Mouse (Mus musculus) megakaryocyte-erythroid progenitor cell, adult 5-6 weeks (primary cell): Measurements from ENCODE around the gene Slc29a3. TPM values are rescaled to one million over a fixed set of nuclear protein-coding genes. Genes with fewer than 3 reads are reported as not detected.
"Not testable (repeated sequence)": the region's sequence is repeated elsewhere in the genome, so short reads cannot be mapped to it uniquely, and the experiment has no call there.

Source experiments
- ATAC-seq: replicated peaks from 2 replicates; pipeline ENCODE4 v1.8.0; 2016; ENCODE audit warnings: mild to moderate bottlenecking, inconsistent platforms; ENCODE audit not compliant: severe bottlenecking, poor library complexity, low FRiP score, low TSS enrichment
- total RNA-seq, 2 experiments: library from RNA; stranded (forward) in 1 of 2; stranded (reverse) in 1 of 2; fragments of 200-1000, 215-1000 nt in 1 of 2; fragments of >200 nt in 1 of 2; fragmentation: Nextera tagmentation in 1 of 2; gene quantifications; 2 replicates each; pipeline ENCODE4 v1.2.3; 2014 to 2017

Gene Slc29a3
- total RNA-seq, 2 experiments from 2014 or later = 6.2 to 12.6 TPM

DNA sequence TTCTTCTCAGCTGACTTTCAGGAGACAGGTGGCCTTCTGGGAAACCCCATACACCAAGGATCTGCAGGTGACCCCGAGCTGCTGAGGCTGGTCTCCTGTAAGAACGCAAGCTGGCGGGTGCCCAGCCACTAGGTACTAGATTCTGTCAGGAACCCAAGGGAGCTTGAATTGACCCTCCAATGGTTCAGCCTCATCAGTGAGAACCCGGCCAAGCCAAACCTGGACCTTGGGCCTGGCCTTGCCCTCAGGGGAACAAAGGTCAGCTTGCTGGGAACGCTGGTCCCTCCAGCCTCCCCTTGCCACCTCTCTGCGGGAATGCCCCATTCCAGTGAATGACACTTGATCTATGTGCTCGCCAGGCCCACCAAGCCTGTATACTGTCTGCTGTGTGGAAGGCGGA lies 19.1 kb downstream of the Slc29a3 start:
- ATAC-seq = no peak

DNA sequence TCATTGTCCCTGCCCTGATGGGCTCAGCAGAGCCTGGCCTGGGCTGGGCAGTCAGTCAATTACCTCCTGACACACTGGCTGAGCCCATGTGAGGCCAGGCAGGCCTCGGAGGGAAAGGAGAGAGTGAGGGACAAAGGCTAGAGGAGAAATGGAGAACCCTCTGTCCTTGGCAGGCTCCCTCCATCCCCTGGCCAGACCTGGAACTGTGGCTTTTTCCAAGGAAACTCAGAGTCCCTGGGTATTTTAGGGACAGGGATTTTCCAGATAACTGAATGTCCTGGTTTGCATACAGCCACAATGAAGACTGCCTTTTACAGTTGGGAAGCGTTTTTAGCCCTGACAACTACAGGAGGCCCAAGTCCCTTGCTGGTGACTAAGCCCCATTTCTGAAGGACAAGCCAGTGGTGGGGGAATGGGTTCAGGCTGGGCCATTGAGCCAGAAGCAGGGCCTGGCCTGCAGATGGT lies 20.2 kb downstream of the Slc29a3 start:
- no peak for ATAC-seq

DNA sequence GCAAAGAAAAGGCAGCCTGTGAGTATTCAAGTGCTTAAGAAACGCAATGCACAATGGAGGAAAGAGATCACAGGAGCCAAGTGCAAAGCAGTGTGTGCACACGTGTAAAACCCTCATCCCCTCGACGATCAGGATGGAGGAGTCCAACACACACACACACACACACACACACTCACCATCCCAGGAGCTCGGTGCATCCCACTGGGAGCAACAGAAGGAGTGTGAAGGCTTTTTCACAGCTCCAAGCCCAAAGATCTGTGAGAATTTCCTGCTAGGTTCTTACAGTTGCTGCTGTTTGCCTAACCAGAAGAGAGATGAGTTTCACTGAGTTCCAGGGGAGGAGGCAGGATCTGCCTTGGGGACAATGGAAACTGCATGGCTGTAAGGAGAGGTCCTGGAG lies 20.9 kb downstream of the Slc29a3 start:
- ATAC-seq = no peak

DNA sequence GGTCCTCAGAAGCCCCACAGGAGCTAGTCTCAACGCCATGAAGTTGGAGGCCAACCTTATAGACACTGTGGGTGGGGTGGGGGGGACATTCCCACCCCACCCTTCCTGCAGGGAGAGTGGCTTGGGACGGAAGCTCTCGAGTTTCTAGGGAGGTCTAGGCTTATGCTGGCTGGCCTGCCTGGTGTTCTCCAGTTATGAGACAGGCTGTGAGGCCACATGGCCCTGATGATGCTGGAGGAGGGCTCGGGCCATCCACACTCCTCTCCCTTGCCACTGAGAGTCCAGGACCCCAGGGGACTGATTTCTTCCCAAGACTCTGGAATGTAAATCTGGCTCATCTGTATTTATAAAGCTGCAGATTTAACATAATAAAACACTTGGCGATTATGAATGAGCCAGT lies 25.3 kb downstream of the Slc29a3 start:
- no peak for ATAC-seq

DNA sequence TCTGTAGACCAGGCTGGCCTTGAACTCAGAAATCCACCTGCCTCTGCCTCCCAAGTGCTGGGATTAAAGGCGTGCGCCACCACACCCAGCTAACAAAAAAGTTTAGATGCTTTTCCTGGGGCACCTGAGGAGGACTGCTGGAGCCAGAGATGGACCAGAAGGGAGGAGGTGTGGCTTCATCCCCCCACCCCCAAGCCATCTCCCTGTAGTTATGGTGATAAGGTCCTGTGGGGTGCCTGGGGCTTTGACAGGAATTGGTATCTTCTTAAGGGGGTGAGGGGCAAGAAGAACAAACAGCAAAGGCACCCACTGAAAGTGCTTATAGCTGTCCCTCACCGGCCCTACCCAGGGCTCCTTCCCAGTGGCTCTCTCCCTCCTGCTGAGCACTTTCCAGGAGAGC lies 25.7 kb downstream of the Slc29a3 start:
- no peak for ATAC-seq

DNA sequence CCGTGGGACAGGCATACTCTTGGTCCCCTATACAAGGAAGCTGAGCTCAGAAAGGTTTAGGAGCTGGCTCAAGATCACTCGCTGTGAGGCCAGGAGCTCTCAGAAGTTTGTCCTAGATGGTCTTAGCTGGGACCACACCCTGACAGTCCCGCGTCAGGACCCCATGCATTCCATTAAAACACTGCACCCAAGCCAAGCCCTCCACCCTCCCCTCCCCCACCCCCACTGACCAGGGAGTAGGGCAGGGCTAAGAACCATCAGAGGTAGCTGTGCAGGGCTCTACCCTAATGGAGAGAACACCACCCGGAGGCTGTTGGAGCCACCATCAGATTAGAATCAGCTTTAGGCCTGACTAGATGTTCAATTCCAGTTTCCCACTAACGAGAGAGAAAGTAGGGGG lies 28.1 kb downstream of the Slc29a3 start:
- no peak for ATAC-seq

DNA sequence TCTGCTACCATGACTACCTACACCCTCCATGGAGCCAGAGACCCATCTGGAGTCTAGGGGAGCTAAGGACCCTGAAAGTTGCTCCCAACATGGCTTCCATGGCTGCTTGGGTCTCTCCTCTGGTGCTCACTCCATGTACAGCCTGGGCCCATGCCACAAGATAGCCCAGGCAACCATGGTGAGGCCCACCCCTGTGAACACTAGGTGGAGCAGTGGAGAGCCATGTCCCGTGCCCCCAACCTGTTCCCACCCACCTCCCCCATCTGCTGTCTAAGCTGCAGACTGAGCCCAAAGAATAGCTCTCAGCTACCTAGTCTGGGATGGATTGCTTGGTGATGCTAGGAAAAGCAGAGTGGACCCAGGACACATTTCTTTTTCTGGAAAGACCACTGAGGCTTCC lies 29.2 kb downstream of the Slc29a3 start:
- no peak for ATAC-seq

DNA sequence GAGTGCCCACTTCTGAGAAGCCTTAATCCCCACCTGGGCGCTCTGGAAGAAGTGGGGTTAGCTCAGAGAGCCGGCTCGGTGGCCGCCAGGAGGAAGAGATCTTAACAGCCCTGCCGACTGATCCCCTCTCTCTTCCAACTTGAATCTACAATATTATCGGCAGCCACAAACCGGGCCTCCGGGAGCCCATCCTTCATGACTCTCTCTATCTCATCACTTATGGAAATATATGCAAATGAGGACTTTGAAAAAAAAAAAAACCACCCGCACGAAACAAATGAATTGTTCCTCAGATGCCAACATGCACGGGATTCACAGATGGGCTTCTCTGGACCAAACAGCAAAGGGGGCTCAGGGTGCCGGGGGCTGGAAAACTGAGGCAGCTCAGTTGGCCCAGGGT lies 31.0 kb downstream of the Slc29a3 start:
- ATAC-seq = no peak

DNA sequence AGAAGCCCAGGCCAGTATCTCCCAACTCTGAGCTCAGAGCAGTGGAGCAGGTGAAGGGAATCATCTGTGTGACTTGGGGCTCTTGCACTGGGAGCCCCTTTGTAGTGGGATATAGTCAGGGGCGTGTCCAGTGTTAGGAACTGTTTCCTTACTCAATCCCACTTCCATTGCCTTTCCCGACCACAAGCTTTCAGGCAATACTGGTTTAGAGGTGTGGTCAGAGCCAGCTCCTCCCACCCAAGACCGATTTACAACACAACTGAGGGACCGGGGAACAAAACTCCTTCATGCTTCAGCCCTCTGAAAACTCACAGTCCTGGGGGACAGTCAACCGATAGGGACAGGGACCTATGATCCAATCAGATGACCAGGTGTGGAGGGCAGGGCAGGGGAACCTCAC lies 32.1 kb downstream of the Slc29a3 start:
- no peak for ATAC-seq

DNA sequence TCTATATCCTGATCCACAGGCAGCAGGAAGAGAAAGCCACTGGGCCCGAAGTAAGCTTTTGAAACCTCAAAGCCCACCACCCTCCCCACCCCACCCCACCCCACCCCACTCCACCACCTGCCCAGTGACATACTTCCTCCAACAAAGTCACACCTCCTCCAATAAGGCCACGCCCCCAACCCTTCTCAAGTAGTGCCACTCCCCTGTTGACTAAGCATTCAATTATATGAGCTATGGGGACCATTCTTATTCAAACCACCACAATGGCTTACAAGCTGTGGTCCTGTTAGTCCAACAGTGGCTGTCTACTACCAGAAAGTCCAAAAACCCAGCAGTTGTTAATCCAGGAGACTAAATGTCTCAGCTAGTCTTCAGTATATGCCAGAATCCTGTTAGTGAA lies 34.1 kb downstream of the Slc29a3 start:
- ATAC-seq = no peak

DNA sequence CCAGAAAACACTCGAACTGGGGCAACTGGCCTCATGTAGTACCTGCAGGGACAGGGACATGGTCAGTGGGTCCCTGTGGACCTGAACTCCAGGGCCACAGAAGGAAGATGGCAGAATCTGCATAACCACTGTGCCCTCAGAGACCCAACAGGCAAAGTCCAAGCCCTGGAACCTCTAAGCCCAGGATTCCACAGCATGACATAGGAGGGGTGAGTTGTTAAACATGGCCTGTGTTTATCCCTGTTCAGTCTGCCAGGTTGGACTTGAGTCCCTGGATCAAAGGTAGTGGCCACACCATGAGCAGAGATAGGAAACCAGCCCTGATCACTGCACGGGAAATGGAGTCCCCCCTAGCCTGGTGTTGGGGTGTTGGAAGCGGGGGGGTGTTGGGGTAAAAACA lies 36.1 kb downstream of the Slc29a3 start:
- ATAC-seq = no peak

DNA sequence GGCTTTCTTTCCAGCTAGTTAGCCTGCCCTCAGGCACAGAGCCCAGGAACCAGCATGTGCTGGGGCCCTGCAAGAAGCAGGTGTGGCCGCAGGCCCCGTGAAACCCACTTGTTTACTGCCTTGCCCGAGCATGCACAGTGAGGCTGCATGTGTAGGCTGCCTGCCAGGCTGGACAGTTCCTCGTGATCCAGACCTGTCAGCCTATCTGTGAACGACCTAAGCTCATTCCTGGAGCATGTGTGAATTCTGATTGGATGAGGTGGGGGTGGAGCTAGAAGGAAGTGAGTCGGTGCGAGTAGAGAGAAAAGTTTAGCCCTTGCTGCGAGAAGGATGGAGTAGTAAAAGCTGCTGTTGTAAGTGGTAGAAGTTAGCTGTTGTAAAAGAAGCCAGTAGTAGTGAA lies 40.3 kb downstream of the Slc29a3 start:
- ATAC-seq = not testable (repeated sequence)

DNA sequence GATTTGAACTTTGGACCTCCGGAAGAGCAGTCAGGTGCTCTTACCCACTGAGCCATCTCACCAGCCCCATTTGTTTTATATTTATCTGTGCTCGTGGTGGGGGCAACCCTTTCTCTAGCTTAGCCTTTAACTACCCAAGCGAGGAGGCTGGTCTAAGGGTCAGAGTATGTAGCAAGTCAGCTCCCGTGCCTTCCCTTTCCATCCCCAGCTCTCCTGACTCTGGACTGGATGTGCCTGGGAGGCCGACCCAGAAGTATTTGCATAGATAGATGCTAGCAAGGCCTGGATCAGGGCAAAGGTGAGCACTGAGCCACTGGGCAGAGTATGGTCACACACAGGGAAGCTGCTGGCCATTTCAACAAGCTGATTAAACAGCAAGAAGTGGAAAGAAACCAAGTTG lies 43.8 kb downstream of the Slc29a3 start:
- no peak for ATAC-seq

DNA sequence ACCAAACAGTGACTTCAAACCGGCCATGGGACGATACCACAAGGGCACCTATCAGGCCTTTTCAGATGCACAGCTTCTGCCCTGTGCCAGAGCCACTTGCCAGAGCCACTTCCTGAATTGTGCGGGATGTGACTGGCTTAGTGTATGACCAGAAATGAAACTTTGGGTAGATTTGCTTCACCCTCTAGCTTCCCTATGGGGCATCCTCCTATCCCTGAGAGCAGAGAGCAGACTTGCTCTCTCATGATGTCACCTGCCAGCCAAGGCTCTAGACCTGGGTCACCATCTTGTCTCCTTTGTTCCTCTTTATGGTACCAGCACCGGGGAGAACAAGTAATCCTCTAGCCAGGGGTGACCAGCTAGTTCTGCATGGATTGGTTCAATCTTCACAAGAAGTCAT lies 46.3 kb downstream of the Slc29a3 start:
- 0 out of 2 replicates have a peak, but pooled peaks have one; percentile 41 for ATAC-seq

DNA sequence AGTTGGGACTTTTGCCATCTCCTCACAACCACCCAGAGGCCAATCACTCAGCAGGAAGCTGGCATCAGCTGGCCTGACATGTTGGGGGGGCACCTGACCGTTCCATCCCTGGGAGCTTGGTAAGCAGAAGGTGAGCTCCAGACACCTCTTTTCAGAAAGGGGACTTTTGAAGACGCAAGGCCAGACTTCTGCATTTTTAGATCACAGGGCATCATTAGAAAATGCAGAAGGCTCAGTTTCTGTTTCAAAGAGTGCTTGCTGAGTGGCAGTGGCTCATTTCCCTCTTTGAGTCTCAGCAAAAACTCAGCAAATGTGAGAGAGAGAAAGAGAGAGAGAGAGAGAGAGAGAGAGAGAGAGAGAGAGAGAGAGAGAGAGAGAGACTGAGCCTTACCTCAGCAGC lies 47.5 kb downstream of the Slc29a3 start:
- ATAC-seq = no peak

DNA sequence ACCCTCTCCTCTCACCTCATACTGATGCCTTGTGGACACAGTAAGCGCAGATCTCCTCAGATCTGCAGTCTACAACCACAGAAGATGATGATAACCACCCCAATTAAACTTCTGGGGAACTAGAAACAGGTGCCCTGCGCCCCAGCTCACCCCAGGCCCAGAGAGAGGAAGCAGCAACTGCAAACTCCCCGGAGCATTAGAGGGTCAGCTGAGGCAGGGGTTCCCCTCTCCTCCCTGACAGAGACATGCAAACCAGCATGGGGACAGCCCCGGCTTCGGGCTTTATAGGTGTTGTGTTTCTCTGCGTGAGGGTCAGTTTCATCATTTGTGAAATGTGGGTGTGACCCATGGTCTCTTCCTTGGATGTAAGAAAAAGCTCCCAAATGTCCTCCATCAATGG lies 54.8 kb downstream of the Slc29a3 start:
- no peak for ATAC-seq

DNA sequence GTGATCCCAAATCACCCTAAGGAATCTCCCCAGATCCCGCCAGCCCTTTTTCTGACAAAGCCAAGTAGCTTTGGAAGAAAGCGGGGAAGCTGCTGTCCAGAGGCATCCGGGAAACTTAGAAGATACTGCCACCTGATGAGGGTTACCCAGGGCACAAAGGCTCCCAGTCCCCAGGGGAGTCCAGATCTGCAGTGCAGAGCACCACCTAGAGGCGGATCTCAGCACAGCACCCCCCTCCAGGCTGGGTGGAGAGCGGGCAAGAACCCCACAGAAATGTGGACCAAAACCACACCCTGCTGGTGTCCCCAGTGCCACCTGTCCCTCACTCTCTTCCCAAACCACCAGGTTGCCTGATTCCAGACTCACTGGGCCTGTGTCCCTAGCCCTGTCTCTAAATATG lies 55.6 kb downstream of the Slc29a3 start:
- ATAC-seq = peak; percentile 92

DNA sequence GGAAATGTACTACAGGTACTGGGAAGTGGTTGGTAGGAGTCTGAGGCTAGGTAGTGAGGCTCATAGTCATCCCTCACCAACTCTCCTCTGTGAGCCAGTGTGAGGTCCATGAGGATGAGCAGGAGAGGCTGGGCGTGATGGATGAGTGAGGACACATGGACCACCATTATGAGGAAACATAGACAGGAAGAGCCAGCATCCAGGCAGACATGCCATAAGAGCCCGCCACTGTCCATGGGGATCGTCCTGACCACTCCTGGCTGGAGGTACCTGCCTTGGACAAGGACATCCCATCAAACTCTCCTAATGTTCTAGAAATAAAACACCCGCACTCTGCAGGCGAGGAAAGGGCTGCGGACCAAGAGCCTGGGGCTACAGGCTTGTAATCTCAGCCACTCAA lies 56.2 kb downstream of the Slc29a3 start, which contains the start of gene Cdh23:
Gene Cdh23 (minus strand): TSS at position 101 of the 400 bp plus-strand sequence.
- no peak for ATAC-seq

DNA sequence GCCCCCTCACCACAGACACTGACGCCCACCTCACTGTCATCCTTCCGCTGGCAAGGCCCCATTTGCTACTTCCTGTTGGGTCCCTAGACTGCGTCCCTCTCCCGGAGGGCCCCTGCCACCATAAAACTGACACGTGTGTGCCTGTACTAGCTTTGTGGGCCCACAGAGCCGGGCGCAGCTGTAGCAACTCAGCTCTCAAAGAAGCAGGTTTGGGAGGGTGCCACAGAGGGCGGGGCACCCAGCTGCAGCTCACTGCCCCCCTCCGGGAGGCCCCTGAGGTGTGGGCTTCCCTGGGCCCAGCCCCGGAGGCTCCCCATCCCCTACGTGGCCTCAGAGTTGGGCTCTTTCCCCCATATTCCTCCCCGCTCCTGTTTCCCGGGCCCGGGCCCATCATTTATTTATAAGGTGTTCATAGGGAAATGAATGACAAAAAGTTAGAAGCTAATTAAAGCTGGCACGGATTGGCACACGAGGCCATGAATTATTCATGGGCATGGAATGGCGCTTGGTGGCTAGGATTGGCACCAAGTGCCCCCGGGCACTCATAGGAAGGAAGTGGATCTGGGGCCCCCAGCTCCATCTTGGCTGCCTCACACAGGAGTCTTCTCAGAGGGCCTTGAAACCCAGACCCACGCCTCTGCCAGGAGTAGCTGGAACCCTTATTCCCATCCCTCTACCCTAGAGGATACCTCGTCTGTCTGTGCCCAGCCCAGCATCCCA lies 60.8 kb downstream of the Slc29a3 start:
- ATAC-seq = no peak

DNA sequence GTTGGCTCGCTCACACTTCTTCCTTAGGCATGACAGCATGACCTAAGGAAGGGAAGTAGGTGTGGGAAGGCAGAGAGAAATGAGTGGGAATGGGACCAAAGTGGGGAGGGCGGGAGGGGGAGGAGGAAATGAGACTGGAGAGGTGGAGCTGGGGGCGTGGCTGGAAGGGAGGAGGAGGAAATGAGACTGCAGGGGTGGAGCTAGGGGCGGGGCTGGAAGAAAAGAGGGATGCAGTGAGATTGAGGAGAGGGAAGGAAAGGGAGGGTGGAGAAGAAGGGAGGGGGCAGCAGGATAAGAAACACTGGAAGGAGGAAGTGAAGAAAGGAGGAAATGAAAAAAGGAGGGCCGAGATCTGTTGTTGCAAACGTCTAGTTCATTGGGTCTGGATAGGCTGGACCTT lies 61.6 kb downstream of the Slc29a3 start:
- ATAC-seq = no peak

DNA sequence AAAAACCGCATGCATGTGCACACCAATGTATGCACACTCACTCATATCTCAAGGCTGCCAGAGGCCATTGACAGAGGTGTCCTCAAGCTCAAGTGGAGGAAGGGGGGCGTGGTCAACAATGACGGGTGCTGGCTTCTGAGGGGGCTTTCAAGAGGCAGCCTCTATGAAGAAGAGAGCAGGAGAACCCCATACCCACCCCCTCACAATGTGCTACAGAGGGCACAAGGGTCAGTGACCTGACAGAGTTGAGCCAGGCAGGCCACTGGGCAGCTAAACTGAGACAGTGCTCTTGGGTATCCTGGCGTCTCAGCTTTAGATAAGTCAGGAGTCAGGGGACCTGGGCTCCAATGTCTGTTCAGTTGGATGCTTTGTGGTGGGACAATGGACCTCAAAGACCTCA lies 63.2 kb downstream of the Slc29a3 start:
- no peak for ATAC-seq
